ENCODE assay signal across 10 mouse cellular contexts in genomic region chr5:111429726-111430125, GRCm38 (mm10). TPM values are rescaled to one million over a fixed set of nuclear protein-coding genes. Genes with fewer than 3 reads are reported as not detected.
DNase-seq lines count a peak whose midpoint lies in the region; ATAC-seq and TF ChIP-seq lines count a peak whose summit lies in the region.
"Had no signal": no experiment of that assay in that cellular context is flagged by ENCODE, and none has a peak within 500 bp of the region (broad histone marks: within the 10 kb centered on the region; RNA-seq: fewer than 3 reads in every experiment).

No protein-coding gene starts in this region.

- peak overlapping the region; percentile 69 for H3K27ac ChIP-seq in gastrocnemius, adult 2 months
- peak overlapping the region; percentile 61 for H3K27ac ChIP-seq in embryonic facial prominence, embryonic 10.5 days (replicated peaks)
- H3K27ac ChIP-seq in heart, embryonic 12.5 days (ENCODE audit: poor library complexity, severe bottlenecking): peak overlapping the region; percentile 26; the same call in 1 of the 2 replicates
- H3K27ac ChIP-seq in limb, embryonic 10.5 days: 0 out of 2 replicates have a peak overlapping the region, but pooled peaks have one; percentile 2

- no peak overlapping the region for H3K9ac ChIP-seq in heart, embryonic 12.5 days

- H3K27me3 ChIP-seq in embryonic facial prominence, embryonic 10.5 days (replicated peaks; ENCODE audit: low read depth, poor library complexity, severe bottlenecking): no peaks in the 10 kb centered on the region
- H3K27me3 ChIP-seq in heart, embryonic 12.5 days (replicated peaks): 0 out of 2 replicates have a peak, but pooled peaks cover 6% of the 10 kb centered on the region
- peaks cover 70% of the 10 kb centered on the region for H3K27me3 ChIP-seq in limb, embryonic 10.5 days (ENCODE audit: low read depth, poor library complexity, severe bottlenecking)

- peak overlapping the region; percentile 45 for H3K4me3 ChIP-seq in gastrocnemius, adult 2 months
- H3K4me3 ChIP-seq in embryonic facial prominence, embryonic 10.5 days: peak overlapping the region; percentile 23; the same call in 1 of the 2 replicates
- H3K4me3 ChIP-seq in heart, embryonic 12.5 days: no peak overlapping the region
- H3K4me3 ChIP-seq in limb, embryonic 10.5 days: no peak overlapping the region
- H3K4me3 ChIP-seq: myocyte had no signal

- peaks cover 89% of the 10 kb centered on the region for H3K36me3 ChIP-seq in embryonic facial prominence, embryonic 10.5 days (replicated peaks)
- H3K36me3 ChIP-seq in heart, embryonic 12.5 days: 0 out of 2 replicates have a peak, but pooled peaks cover 10% of the 10 kb centered on the region
- 0 out of 2 replicates have a peak, but pooled peaks cover 8% of the 10 kb centered on the region for H3K36me3 ChIP-seq in limb, embryonic 10.5 days

- H3K9me3 ChIP-seq in embryonic facial prominence, embryonic 10.5 days: no peaks in the 10 kb centered on the region
- no peaks in the 10 kb centered on the region for H3K9me3 ChIP-seq in heart, embryonic 12.5 days (replicated peaks)
- H3K9me3 ChIP-seq in limb, embryonic 10.5 days (replicated peaks): no peaks in the 10 kb centered on the region

- no peak for ATAC-seq in heart, embryonic 12.5 days (ENCODE audit: insufficient number of reproducible peaks, low FRiP score)

- no peak for TF ChIP-seq CTCF in gastrocnemius, adult 2 months (IDR thresholded peaks at IDR 0.05)

- H3K4me2 ChIP-seq in heart, embryonic 12.5 days: peak overlapping the region; percentile 23; the same call in 1 of the 2 replicates
- H3K4me2 ChIP-seq: liver, embryonic 11.5 days had no signal

- peaks cover 97% of the 10 kb centered on the region for H3K4me1 ChIP-seq in embryonic facial prominence, embryonic 10.5 days
- H3K4me1 ChIP-seq in heart, embryonic 12.5 days (replicated peaks): peaks cover 78% of the 10 kb centered on the region
- peaks cover 21% of the 10 kb centered on the region for H3K4me1 ChIP-seq in limb, embryonic 10.5 days

- DNase-seq in gastrocnemius, adult 2 months: no peak
- DNase-seq in gastrocnemius, postnatal 25 days: no peak
- DNase-seq in embryonic facial prominence, embryonic 10.5 days (ENCODE audit: low spot score): no peak
- DNase-seq in limb, embryonic 10.5 days (ENCODE audit: low spot score): no peak
- no peak for DNase-seq in lung, postnatal 10 days
- no peak for DNase-seq in embryo, embryonic 11 days
- no peak for DNase-seq in left cerebral cortex, postnatal 14 days (ENCODE audit: low spot score in 2 of 2)

- intact Hi-C loops in gastrocnemius, adult 2 months (cut with DNase I): no loop called here
- intact Hi-C loops in left cerebral cortex, postnatal 14 days (cut with DNase I): loop anchor here (5.0 kb wide), 1 partner anchor 83 kb away; no protein-coding TSS in a partner anchor

- WGBS in embryonic facial prominence, embryonic 10.5 days: 41% methylated on average over 7 of the region's 7 CpGs
- WGBS in heart, embryonic 12.5 days: 20% methylated on average over 7 of the region's 7 CpGs
- 76% methylated on average over 7 of the region's 7 CpGs for WGBS in limb, embryonic 10.5 days

RNA-seq across cellular contexts. Expression of gene Mn1, which starts 12.6 kb away (rescaled TPM):
- total RNA-seq in gastrocnemius, adult 2 months (2021): 10 to 100 TPM; 43.9 to 85.9 TPM
- total RNA-seq in gastrocnemius, postnatal 25 days (2021): 10 to 100 TPM; 49.1 to 75.2 TPM
- 44.3 and 49.5 TPM in 2 replicates for polyA plus RNA-seq in embryonic facial prominence, embryonic 10.5 days (2016; fragmentation: Nextera tagmentation; extraction: Ambion mirVana)
- 8.0 and 8.2 TPM in 2 replicates for polyA plus RNA-seq in heart, embryonic 12.5 days (2016; fragmentation: Nextera tagmentation; extraction: Ambion mirVana)
- 7.4 and 13.1 TPM in 2 replicates for polyA plus RNA-seq in limb, embryonic 10.5 days (2016; fragmentation: Nextera tagmentation; extraction: Ambion mirVana)
- 10 to 100 TPM; 62.1 to 66.1 TPM for total RNA-seq in left cerebral cortex, postnatal 14 days (2021)

Comparison
In these comparisons a context has a peak if more than half of its experiments do, and no peak if none do; other contexts are left out.
1. H3K27ac ChIP-seq: peak in every context shown above with its lines; median percentile 69 in gastrocnemius, adult 2 months; 61 in embryonic facial prominence, embryonic 10.5 days; 26 in heart, embryonic 12.5 days; 2 in limb, embryonic 10.5 days.
2. H3K4me3 ChIP-seq: peak in gastrocnemius, adult 2 months (single experiment) and embryonic facial prominence, embryonic 10.5 days (single experiment); none in heart, embryonic 12.5 days (single experiment) and limb, embryonic 10.5 days (single experiment).